Mouse (Mus musculus) mesoderm, embryonic 11.5 days (tissue): ENCODE data around the gene Trp53i13.
"Not testable (repeated sequence)": the region's sequence is repeated elsewhere in the genome, so short reads cannot be mapped to it uniquely, and the experiment has no call there.

ENCODE experiments used
- DNase-seq: peaks from one replicate; pipeline ENCODE4 v3.0.0-alpha.2; 2012; ENCODE audit warnings: low read depth, low spot score

The Trp53i13 gene

GRCm38 (mm10) chr11:77515637-77516552 lies at the start of gene Trp53i13:
Trp53i13 (minus strand) TSS chr11:77515980.
- no peak for DNase-seq

DNA sequence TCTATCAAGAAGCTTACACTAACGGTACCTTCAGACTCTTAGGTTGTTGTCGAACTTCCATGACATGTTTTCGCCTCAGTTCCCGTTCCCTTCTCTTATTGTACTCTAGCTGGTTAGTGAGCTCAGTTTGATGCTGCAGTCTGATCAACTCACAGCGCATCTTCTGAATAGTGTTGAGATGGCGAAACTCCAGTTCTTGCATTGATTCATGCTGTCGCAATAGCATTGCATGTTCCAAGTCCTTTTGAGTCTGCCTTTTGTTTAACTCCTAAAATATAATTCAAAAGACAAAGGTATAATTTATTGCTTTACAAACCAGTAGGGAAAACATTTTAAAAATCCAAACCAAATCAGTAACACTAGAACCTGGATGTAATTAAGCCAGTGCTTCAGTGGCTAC lies 29.5 kb upstream of the Trp53i13 start:
- no peak for DNase-seq

- DNase-seq: no peak
Observed at GRCm38 (mm10) chr11:77532202-77532846, 16.5 kb upstream of the Trp53i13 start.

- no peak for DNase-seq
Observed at GRCm38 (mm10) chr11:77530862-77531261, 15.1 kb upstream of the Trp53i13 start.

DNA sequence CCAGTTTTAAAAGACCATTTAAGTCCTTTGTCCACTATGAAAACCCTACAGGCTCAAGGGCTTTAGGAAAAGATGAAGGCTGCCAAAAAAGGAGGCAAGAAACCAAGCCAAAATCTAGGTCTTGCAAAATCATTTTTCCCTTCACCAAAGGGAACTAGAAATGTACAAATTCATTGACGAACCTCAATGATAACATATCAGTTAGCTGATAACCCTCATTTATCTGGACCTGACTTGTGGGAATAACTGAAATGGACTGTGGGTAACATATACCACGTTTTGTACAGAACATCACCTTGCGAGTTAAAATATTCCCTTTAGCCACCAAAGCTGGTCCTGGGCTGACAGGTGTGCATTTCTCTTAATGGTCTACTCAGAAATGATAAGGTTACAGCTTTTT lies 13.9 kb upstream of the Trp53i13 start:
- DNase-seq: no peak

GRCm38 (mm10) chr11:77528420-77528819 lies 12.6 kb upstream of the Trp53i13 start:
- not testable (repeated sequence) for DNase-seq

- DNase-seq: no peak
Observed at GRCm38 (mm10) chr11:77525804-77526486, 10.2 kb upstream of the Trp53i13 start.

- DNase-seq: no peak
Observed at GRCm38 (mm10) chr11:77520601-77521529, 5.1 kb upstream of the Trp53i13 start.

- no peak for DNase-seq
Observed at GRCm38 (mm10) chr11:77519043-77519442, 3.3 kb upstream of the Trp53i13 start, which contains the start of gene Gm10392. Gm10392 (minus strand) TSS chr11:77519198.

DNA sequence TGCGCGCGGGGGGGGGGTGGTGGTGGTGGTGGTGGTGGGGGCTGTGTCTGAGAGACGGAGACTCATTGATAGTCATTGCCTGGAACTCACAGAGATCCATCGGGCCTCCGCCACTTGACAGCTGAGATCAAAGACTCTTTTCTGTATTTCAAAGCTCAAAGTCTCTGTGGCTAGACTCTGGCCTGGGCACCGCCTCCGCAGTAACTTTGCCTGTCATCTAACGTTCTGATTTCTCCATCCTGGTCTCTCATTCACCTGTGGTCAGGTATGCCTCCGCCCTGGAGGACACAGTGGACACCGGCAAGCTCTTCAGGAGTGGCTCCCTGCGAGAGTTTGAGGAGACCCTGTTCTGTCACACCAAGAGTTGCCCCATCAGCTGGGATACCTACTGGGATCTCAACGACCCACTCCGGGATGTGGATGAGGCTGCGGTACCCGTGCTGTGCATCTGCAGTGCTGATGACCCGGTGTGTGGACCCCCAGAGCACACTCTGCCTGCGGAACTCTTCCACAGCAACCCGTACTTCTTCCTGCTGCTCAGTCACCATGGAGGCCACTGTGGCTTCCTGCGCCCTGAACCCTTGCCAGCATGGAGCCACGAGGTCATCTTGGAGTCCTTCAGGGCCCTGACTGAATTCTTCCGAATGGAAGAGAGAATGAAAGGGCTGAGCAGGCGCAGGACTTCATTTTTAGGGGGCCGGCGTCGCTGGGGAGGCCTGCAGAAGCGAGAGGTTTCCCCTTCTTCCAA lies 2.4 kb upstream of the Trp53i13 start:
- no peak for DNase-seq

- no peak for DNase-seq
Observed at GRCm38 (mm10) chr11:77516553-77517425, 1.0 kb upstream of the Trp53i13 start.

GRCm38 (mm10) chr11:77514832-77515636 lies 746 bp downstream of the Trp53i13 start, which contains the start of gene Abhd15:
Abhd15 (plus strand) TSS chr11:77515121.
- DNase-seq: peak; percentile 80

DNA sequence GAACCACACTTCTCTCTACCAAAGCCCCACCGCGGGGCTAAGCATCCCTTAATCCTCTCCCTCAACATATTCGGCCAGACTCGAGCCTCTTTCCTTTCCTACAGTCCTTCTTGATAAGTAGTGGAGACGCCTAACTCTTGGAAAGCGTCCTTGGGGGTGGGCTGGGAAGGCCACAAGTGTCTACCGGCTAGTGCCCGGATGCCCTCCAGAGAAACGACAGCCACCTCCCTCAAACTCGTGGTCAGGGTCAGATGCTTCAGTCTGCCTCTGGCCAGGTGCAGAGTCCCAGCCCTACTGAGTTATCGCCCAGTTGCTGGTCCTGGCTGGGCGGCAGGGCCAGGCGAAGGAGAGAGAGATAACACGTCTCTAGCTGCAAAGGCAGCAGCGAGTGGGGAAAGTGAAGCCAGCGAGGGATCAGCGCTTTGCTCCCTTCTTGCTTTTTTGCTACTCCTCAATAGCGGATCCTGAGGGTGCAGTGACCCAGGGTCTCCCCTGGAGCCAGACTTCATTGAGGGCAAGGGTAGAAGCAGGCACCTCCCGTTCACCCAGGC lies 1.4 kb downstream of the Trp53i13 start:
- DNase-seq: no peak

DNA sequence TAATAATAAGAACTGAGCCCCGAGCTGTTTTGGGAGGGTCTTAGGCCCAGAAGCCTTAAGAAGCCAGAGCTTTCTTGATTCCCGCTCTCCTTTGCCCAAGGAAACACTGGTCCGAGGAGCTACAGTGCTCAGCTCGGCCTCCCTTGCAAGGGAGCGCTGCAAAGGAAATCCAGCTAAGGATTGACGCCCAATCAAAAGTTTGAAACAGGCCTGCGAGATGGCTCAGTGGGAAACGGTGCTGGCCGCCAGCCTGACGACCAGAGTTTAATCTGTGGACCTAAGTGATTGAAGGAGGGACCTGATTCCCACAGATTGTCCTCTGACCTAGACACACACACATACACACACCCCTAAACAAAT lies 2.0 kb downstream of the Trp53i13 start:
- DNase-seq: no peak

DNA sequence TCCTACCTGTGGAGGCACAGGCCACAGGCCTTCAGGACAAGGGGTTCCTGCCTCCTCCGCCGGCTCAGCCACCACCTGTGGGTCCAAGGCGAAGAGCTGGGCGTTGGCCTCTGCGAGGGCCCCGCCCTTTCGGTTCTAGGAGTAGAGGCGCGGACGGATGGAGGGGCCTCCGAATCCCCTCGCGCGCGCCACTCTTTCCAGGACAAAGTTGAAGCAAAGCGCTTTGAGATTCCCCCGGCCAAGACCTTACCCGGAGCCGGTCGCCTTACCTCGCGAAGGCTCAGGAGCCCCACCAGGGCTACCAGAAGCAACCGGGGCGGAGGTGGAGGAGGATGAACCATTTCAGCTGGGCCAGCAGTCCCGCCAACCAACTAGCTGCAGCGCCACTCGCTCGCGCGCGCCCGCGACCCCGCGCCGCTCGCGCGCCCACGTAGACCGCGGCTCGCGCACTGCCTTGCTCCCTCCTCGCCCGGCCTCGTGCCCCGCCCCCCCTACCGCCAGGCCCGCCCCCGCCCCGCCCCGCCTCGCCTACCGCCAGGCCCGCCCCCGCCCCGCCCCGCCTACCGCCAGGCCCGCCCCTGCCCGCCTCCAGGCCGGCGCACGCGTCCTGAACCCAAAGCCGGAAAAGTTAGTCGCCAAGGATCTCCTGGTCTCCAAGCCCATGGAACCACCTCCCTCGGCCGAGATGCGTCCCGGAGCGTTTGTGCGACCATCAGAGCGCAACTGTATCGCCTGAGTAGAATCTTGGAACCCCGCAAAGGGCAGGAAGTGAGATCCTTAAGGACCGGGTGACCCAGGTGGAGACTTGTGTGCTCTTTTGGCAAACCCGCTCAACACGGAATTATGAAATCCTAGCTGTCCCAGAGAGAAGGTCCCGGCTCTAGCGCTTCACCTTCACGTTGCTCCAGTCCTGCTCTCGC lies 2.6 kb downstream of the Trp53i13 start:
- peak; percentile 93 for DNase-seq

GRCm38 (mm10) chr11:77511336-77511735 lies 4.4 kb downstream of the Trp53i13 start:
- DNase-seq: no peak
